Mouse (Mus musculus) lung, postnatal 0 days (tissue): Measurements from ENCODE around the gene Cep44.

Source experiments
- CTCF ChIP-seq: IDR thresholded peaks from 2 replicates; pipeline ENCODE4 v1.5.1; 2016; ENCODE audit warnings: antibody characterized with exemption, mild to moderate bottlenecking
- EP300 ChIP-seq: IDR thresholded peaks from 2 replicates; pipeline ENCODE4 v1.6.1; 2016; ENCODE audit warnings: antibody characterized with exemption, mild to moderate bottlenecking, control low read depth

GRCm38 (mm10) chr8:56551361-56551852 lies 560 bp upstream of the Cep44 start:
- TF ChIP-seq CTCF (no peak), EP300 (no peak)
